Mouse (Mus musculus): ENCODE data around the gene Atp2c1. TPM values are rescaled to one million over a fixed set of nuclear protein-coding genes. Genes with fewer than 3 reads are reported as not detected.
A peak's percentile ranks its signal among the peaks of the same experiment; 100 is the strongest.

Gene Atp2c1
- total RNA-seq, 2 experiments from 2014 or later = 43.5 to 63.4 TPM

- intact Hi-C loops (cut with DNase I) = loop anchor here (1.0 to 5.0 kb wide), 2 partner anchors 123 to 363 kb away; no protein-coding TSS in a partner anchor
- peak; percentile 97 to 98 for DNase-seq
Observed at GRCm38 (mm10) chr9:105494553-105495315, 32.4 kb downstream of the Atp2c1 start.

DNA sequence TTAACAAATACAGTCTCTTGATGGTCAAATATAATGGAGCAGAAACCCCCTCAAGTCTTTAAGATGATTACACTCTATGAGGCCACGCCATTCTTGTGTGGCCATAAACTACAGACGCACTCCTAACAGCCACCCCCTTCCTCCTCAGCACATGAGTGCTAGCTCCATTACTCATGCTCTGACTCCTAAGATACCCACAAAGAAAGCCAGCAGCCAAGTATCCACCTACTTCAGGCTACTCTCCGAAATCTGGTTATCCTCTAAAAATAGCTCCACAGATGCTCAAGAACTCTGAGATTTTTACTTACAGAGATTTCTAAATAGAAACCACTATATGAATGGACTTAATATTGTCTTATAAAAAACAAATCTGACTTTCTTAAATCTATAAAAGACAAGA lies 34.4 kb downstream of the Atp2c1 start:
- DNase-seq = no peak
- intact Hi-C loops (cut with DNase I) = no loop called here

DNA sequence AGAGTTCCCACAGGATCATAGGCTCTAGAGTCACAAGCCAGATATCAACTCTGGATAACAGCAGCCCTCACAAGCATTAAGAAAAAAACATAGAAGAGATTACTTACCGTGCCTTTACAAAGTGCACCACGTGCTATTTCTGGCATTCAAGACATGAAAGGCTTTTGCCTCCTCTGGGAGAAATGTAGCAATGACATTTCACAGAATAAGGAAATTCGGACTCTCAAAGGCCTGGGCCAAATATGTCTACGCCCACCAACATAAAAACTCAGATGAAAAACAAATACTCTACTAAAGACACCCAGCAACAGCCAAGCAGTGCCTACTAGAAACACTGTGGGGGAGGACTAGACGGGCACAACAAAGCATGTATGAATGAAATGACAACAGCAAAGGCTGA lies 38.8 kb downstream of the Atp2c1 start:
- intact Hi-C loops (cut with DNase I) = no loop called here
- DNase-seq = no peak

DNA sequence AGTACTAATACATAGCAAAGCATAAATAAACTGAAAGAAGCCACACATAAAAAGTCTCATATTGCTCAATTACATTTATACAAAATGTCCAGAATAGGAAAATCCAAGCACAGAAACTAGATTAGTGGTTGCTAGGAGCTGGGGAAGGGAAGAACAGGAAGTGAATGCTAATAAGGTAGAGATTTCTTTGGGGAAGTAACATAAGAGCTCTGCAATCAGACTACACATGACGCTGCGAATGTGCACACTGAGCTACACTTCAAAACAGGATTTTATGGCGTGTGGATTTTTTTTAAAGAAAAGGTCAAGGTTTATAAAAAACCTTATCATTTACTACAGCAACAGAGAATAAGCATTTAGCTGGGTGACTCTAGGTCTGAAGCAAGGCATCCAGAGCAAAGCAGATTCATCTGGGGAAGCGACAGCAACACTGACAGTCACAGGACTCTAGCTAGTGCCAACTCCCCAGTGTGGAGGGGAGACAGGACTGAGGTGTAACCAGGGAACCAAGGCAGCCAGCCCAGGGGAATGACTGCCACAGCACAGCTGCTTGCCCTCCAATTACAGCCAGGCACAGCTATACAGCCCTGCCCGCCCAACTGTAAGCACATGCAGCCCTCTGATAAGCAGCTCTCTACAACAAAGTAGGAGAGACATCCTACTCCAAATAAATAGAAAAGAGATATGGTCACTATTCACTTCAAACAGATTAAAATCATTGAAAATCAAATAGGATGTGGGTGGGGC lies 42.6 kb downstream of the Atp2c1 start:
- intact Hi-C loops (cut with DNase I) = no loop called here
- peak; percentile 44 to 56 for DNase-seq

DNA sequence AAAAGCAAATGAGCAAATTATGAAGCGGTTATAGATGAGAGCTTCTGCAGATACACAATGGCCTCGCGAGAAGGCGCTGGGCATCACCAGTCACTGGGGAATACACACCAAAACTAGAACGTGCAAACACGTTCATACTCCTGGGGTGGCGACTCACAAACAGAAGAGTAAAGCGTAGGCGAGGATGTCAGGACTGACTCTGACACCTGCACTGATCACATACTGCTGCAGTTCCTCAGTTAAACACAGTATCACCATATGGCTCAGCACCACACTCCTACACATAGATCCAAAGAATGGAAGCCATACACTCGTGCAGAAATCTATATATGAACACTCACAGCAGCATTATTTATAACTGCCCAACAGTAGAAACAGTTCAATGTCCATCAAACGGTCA lies 43.2 kb downstream of the Atp2c1 start:
- no peak for DNase-seq
- intact Hi-C loops (cut with DNase I) = no loop called here

- intact Hi-C loops (cut with DNase I) = no loop called here
- no peak for DNase-seq
Observed at GRCm38 (mm10) chr9:105482715-105483510, 44.2 kb downstream of the Atp2c1 start.

DNA sequence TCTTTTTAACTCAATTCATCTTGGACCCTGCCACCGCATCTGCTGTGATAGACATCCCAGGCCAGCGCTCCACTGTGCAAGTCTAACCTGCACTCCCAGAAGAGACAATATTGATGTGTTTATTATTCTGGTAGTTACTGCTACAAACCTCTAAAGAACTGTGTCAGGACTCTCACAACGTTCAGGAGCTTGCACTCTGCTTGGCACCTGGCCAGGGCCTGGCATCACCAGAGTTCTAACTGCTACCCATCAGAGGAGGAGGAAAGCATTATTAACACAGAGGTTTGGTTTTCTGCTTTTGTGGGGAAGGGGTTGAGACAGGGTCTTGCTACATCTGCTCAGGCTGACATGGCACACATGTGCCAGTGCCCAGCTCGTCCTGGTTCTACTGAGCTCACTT lies 45.0 kb downstream of the Atp2c1 start:
- DNase-seq = peak; percentile 21 to 43
- intact Hi-C loops (cut with DNase I) = no loop called here

DNA sequence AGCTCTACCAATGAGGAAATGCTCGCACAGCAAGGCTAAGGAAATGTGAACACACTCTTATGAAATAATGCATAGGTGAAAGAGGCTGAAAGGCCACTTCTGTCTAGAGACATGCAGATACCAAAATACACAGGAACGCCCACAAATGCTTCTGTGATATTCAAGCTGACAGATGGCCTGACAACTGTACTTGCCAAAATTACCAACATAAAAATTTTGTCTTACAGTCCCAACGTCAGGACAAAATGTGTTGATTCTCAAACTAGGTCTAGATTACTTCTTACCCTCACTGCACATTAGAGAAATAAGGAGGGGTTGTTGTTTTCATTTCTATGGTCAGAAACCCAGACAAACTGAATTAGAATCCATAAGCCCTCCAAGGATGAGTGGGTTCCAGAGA lies 51.0 kb downstream of the Atp2c1 start:
- DNase-seq = no peak
- intact Hi-C loops (cut with DNase I) = no loop called here

- no peak for DNase-seq
- intact Hi-C loops (cut with DNase I) = no loop called here
Observed at GRCm38 (mm10) chr9:105474910-105475309, 52.2 kb downstream of the Atp2c1 start.

DNA sequence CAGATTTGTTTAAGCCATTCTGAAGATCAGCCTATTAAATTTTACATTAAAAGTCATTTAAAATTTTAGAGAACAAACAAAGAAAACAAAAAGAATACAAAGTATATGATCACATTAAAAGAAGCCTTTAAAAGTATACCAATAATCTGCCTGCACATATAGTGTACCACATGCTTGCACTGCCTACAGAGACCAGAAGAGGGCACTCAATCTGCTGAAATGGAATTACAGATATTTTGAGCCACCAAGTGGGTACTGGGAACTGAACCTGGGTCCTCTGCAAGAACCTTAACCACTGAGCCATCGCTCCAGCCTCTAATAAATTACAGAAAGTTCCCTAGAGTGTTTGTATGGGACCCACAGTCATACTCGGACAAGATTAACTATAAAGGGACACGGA lies 59.3 kb downstream of the Atp2c1 start:
- intact Hi-C loops (cut with DNase I) = no loop called here
- no peak for DNase-seq

- intact Hi-C loops (cut with DNase I) = no loop called here
- DNase-seq = no peak
Observed at GRCm38 (mm10) chr9:105461496-105461895, 65.6 kb downstream of the Atp2c1 start.

GRCm38 (mm10) chr9:105459032-105459431 lies 68.1 kb downstream of the Atp2c1 start:
- intact Hi-C loops (cut with DNase I) = no loop called here
- peak in 1 of 2 experiments; percentile 20 for DNase-seq

- no peak for DNase-seq
- intact Hi-C loops (cut with DNase I) = no loop called here
Observed at GRCm38 (mm10) chr9:105408549-105408948, 118.6 kb downstream of the Atp2c1 start.

GRCm38 (mm10) chr9:105395218-105395627 lies 131.9 kb downstream of the Atp2c1 start, which contains the start of the genes Aste1 and Nek11:
Gene Aste1 (plus strand): TSS chr9:105395392.
Gene Nek11 (minus strand): TSS chr9:105395524.
- intact Hi-C loops (cut with DNase I) = loop anchor here (5.0 to 10.0 kb wide), 3 partner anchors 217 to 1130 kb away; partner anchors contain the start of genes Dnajc13 and Nudt16
- DNase-seq = peak; percentile 95 to 97

DNA sequence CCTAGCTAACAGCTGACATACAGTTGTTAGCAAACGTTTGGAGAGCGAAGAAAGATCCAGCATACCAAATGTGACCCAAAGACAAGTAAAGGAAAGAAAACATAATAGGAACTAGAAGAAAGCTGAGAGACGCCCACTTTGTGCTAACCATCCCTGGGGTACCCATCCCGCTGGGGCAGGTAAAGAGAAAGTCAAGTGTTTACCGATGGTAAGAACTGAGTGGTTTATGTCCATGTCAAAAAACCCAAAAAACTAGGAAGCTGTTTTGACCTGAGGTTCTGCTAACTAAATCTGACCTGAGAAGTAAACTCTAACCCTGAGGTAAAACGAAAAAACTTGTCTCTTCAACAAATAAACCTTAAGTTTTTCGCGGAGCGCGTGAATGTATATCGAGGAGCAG lies 132.4 kb downstream of the Atp2c1 start:
- no peak for DNase-seq
- intact Hi-C loops (cut with DNase I) = loop anchor here (5.0 to 10.0 kb wide), 5 partner anchors 218 to 1130 kb away; partner anchors contain the start of genes Dnajc13, Mrpl3 and Nudt16

GRCm38 (mm10) chr9:105390616-105391015 lies 136.5 kb downstream of the Atp2c1 start:
- intact Hi-C loops (cut with DNase I) = loop anchor here (5.0 to 10.0 kb wide), 3 partner anchors 338 to 1126 kb away; partner anchors contain the start of genes Dnajc13 and Mrpl3
- no peak for DNase-seq

GRCm38 (mm10) chr9:105389289-105389688 lies 137.8 kb downstream of the Atp2c1 start:
- intact Hi-C loops (cut with DNase I) = loop anchor here (2.0 to 5.0 kb wide), 2 partner anchors 814 to 932 kb away; no protein-coding TSS in a partner anchor
- DNase-seq = peak; percentile 70 to 87

- intact Hi-C loops (cut with DNase I) = loop anchor here (5.0 kb wide), 1 partner anchor 930 kb away; no protein-coding TSS in a partner anchor
- DNase-seq = no peak
Observed at GRCm38 (mm10) chr9:105387403-105387802, 139.7 kb downstream of the Atp2c1 start.

DNA sequence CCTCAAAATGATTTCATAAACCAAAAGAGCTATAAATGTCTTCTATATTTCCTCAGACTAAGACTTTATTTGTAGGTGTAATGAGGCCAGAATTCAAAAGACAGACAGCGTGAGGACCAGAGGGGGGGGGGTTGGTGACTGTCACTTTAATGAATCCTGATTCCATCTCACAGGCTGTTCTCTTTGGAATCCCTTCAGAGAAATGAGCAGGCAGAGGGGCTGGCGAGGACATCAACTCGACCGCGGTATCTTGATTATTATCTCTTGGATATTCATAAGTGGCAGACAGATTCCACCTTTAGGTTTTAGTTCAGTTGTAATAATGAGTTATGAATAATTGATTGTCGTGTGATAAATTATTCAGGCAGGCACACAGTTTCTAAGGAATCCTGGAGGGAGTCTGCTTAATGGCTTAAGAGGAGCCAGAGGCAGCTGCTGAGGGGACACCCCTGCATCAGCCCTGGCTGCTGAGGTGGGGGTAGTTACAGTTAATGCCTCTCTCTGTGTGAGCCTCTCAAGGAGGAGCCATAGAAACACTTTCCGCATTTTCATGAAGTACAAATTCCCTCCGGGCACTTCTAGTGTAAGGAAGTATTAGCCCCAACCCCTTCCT lies 147.5 kb downstream of the Atp2c1 start:
- DNase-seq = no peak
- intact Hi-C loops (cut with DNase I) = no loop called here

- intact Hi-C loops (cut with DNase I) = no loop called here
- no peak for DNase-seq
Observed at GRCm38 (mm10) chr9:105377622-105378021, 149.5 kb downstream of the Atp2c1 start.

Measured in heart, postnatal 10 days (tissue).